Mouse (Mus musculus): ENCODE data around the gene Kcnn3. TPM values are rescaled to one million over a fixed set of nuclear protein-coding genes. Genes with fewer than 3 reads are reported as not detected.

Gene Kcnn3
- polyA plus RNA-seq, 1 experiment from 2014 or later, result 8.5 TPM

- Histone ChIP-seq H3K27me3 (replicated peaks) (no peaks in the 10 kb centered on the region), H3K9me3 (no peaks in the 10 kb centered on the region), H3K27ac (no peak overlapping the region), H3K4me1 (no peaks in the 10 kb centered on the region), H3K9ac (no peak overlapping the region), H3K36me3 (replicated peaks) (no peaks in the 10 kb centered on the region), H3K4me3 (no peak overlapping the region), H3K4me2 (no peak overlapping the region)
- 57% methylated on average over 3 of the region's 3 CpGs for WGBS
- ATAC-seq (replicated peaks), result no peak
Observed at GRCm38 (mm10) chr3:89703596-89703995, 183.6 kb downstream of the Kcnn3 start.

- WGBS, result 85% methylated on average over 6 of the region's 6 CpGs
- Histone ChIP-seq H3K36me3 (replicated peaks) (no peaks in the 10 kb centered on the region), H3K4me2 (no peak overlapping the region), H3K27me3 (replicated peaks) (no peaks in the 10 kb centered on the region), H3K9ac (no peak overlapping the region), H3K9me3 (no peaks in the 10 kb centered on the region), H3K4me3 (no peak overlapping the region), H3K4me1 (no peaks in the 10 kb centered on the region), H3K27ac (no peak overlapping the region)
- no peak for ATAC-seq (replicated peaks)
Observed at GRCm38 (mm10) chr3:89704064-89704463, 184.1 kb downstream of the Kcnn3 start.

GRCm38 (mm10) chr3:89714359-89715206 is 194.6 kb downstream of the Kcnn3 start, which contains the start of gene Adar:
Adar (plus strand) TSS chr3:89715022.
- Histone ChIP-seq H3K36me3 (replicated peaks) (no peaks in the 10 kb centered on the region), H3K9ac (peak within 1 kb of the TSS; percentile 90), H3K4me2 (peak within 1 kb of the TSS; percentile 65), H3K27ac (peak within 1 kb of the TSS; percentile 92), H3K9me3 (no peaks in the 10 kb centered on the region), H3K4me1 (peaks cover 28% of the 10 kb centered on the region), H3K27me3 (replicated peaks) (no peaks in the 10 kb centered on the region), H3K4me3 (peak within 1 kb of the TSS; percentile 92)
- peak; percentile 94 for ATAC-seq (replicated peaks)
- 5% methylated on average over 28 of the region's 28 CpGs for WGBS

GRCm38 (mm10) chr3:89715207-89715966 is 195.4 kb downstream of the Kcnn3 start:
- no peaks in the 10 kb centered on the region for H3K36me3 ChIP-seq (replicated peaks)
- H3K9me3 ChIP-seq, result no peaks in the 10 kb centered on the region
- peak overlapping the region; percentile 65 for H3K4me2 ChIP-seq
- peaks cover 28% of the 10 kb centered on the region for H3K4me1 ChIP-seq
- H3K4me3 ChIP-seq, result peak overlapping the region; percentile 92
- ATAC-seq (replicated peaks), result peak; percentile 79
- 2% methylated on average over 59 of the region's 59 CpGs for WGBS
- peak overlapping the region; percentile 92 for H3K27ac ChIP-seq
- H3K9ac ChIP-seq, result peak overlapping the region; percentile 90
- no peaks in the 10 kb centered on the region for H3K27me3 ChIP-seq (replicated peaks)

- no peaks in the 10 kb centered on the region for H3K36me3 ChIP-seq (replicated peaks)
- peak overlapping the region; percentile 90 for H3K9ac ChIP-seq
- H3K4me2 ChIP-seq, result peak overlapping the region; percentile 65
- ATAC-seq (replicated peaks), result no peak
- no peaks in the 10 kb centered on the region for H3K9me3 ChIP-seq
- peak overlapping the region; percentile 92 for H3K4me3 ChIP-seq
- WGBS, result 47% methylated on average over 6 of the region's 6 CpGs
- H3K27ac ChIP-seq, result peak overlapping the region; percentile 92; the same call in 1 of the 2 replicates
- peaks cover 28% of the 10 kb centered on the region for H3K4me1 ChIP-seq
- no peaks in the 10 kb centered on the region for H3K27me3 ChIP-seq (replicated peaks)
Observed at GRCm38 (mm10) chr3:89715967-89716256, 195.9 kb downstream of the Kcnn3 start.

- H3K4me2 ChIP-seq, result no peak overlapping the region
- no peak overlapping the region for H3K4me3 ChIP-seq
- no peaks in the 10 kb centered on the region for H3K36me3 ChIP-seq (replicated peaks)
- H3K4me1 ChIP-seq, result peaks cover 19% of the 10 kb centered on the region
- H3K27me3 ChIP-seq (replicated peaks), result no peaks in the 10 kb centered on the region
- no peaks in the 10 kb centered on the region for H3K9me3 ChIP-seq
- no peak overlapping the region for H3K9ac ChIP-seq
- no peak overlapping the region for H3K27ac ChIP-seq
- no peak for ATAC-seq (replicated peaks)
Observed at GRCm38 (mm10) chr3:89722032-89722431, 202.1 kb downstream of the Kcnn3 start.

- no peak for ATAC-seq (replicated peaks)
Observed at GRCm38 (mm10) chr3:89723400-89724084, 203.6 kb downstream of the Kcnn3 start.

More at GRCm38 (mm10) chr3:89723400-89724084, 203.6 kb downstream of the Kcnn3 start:
- Histone ChIP-seq H3K27me3 (replicated peaks) (no peaks in the 10 kb centered on the region), H3K9me3 (no peaks in the 10 kb centered on the region), H3K4me2 (no peak overlapping the region), H3K36me3 (replicated peaks) (no peaks in the 10 kb centered on the region), H3K4me3 (no peak overlapping the region), H3K4me1 (peaks cover 6% of the 10 kb centered on the region; the same call in 1 of the 2 replicates), H3K27ac (no peak overlapping the region), H3K9ac (no peak overlapping the region)
- 72% methylated on average over 7 of the region's 7 CpGs for WGBS

Other genes starting within 250 kb of the Kcnn3 start
- gene Slc50a1, start 249.6 kb upstream of the Kcnn3 start, polyA plus RNA-seq (2015; fragmentation: Nextera tagmentation; extraction: Ambion mirVana), result 31.4 and 37.5 TPM in 2 replicates
- gene Efna1, start 239.0 kb upstream of the Kcnn3 start, polyA plus RNA-seq (2015; fragmentation: Nextera tagmentation; extraction: Ambion mirVana), result 8.0 and 10.2 TPM in 2 replicates
- gene Efna3, start 197.2 kb upstream of the Kcnn3 start, polyA plus RNA-seq (2015; fragmentation: Nextera tagmentation; extraction: Ambion mirVana), result 40.5 and 43.0 TPM in 2 replicates
- gene Efna4, start 182.1 kb upstream of the Kcnn3 start, polyA plus RNA-seq (2015; fragmentation: Nextera tagmentation; extraction: Ambion mirVana), result 4.3 and 5.8 TPM in 2 replicates
- gene Adam15, start 170.2 kb upstream of the Kcnn3 start, polyA plus RNA-seq (2015; fragmentation: Nextera tagmentation; extraction: Ambion mirVana), result 59.5 and 62.2 TPM in 2 replicates
- gene Dcst2, start 158.2 kb upstream of the Kcnn3 start, polyA plus RNA-seq (2015; fragmentation: Nextera tagmentation; extraction: Ambion mirVana), result 0.14 and 0.17 TPM in 2 replicates
- 0.89 and 0.99 TPM in 2 replicates for gene Dcst1, start 154.9 kb upstream of the Kcnn3 start, polyA plus RNA-seq (2015; fragmentation: Nextera tagmentation; extraction: Ambion mirVana)
- 0.59 and 0.64 TPM in 2 replicates for gene Zbtb7b, start 125.4 kb upstream of the Kcnn3 start, polyA plus RNA-seq (2015; fragmentation: Nextera tagmentation; extraction: Ambion mirVana)
- gene Lenep, start 117.4 kb upstream of the Kcnn3 start, polyA plus RNA-seq (2015; fragmentation: Nextera tagmentation; extraction: Ambion mirVana), result 0.22 and 2.3 TPM in 2 replicates
- gene Flad1, start 108.3 kb upstream of the Kcnn3 start, polyA plus RNA-seq (2015; fragmentation: Nextera tagmentation; extraction: Ambion mirVana), result 35.9 and 36.5 TPM in 2 replicates
- 86.7 and 91.2 TPM in 2 replicates for gene Cks1b, start 101.8 kb upstream of the Kcnn3 start, polyA plus RNA-seq (2015; fragmentation: Nextera tagmentation; extraction: Ambion mirVana)
- 17.2 and 19.8 TPM in 2 replicates for gene Shc1, start 101.7 kb upstream of the Kcnn3 start, polyA plus RNA-seq (2015; fragmentation: Nextera tagmentation; extraction: Ambion mirVana)
- gene Pygo2, start 90.0 kb upstream of the Kcnn3 start, polyA plus RNA-seq (2015; fragmentation: Nextera tagmentation; extraction: Ambion mirVana), result 44.0 and 45.6 TPM in 2 replicates
- gene Pbxip1, start 83.5 kb upstream of the Kcnn3 start, polyA plus RNA-seq (2015; fragmentation: Nextera tagmentation; extraction: Ambion mirVana), result 15.7 and 18.4 TPM in 2 replicates
- gene Pmvk, start 65.6 kb upstream of the Kcnn3 start, polyA plus RNA-seq (2015; fragmentation: Nextera tagmentation; extraction: Ambion mirVana), result 123 and 132 TPM in 2 replicates
- 33.3 and 33.4 TPM in 2 replicates for gene Adar, start 194.9 kb downstream of the Kcnn3 start, polyA plus RNA-seq (2015; fragmentation: Nextera tagmentation; extraction: Ambion mirVana)
- 31.6 and 33.4 TPM in 2 replicates for gene Chrnb2, start 244.5 kb downstream of the Kcnn3 start, polyA plus RNA-seq (2015; fragmentation: Nextera tagmentation; extraction: Ambion mirVana)

Data from midbrain, embryonic 15.5 days (tissue).